Mouse (Mus musculus): ENCODE data around the gene Srsf2.
"Not testable (repeated sequence)": the region's sequence is repeated elsewhere in the genome, so short reads cannot be mapped to it uniquely, and the experiment has no call there.

Srsf2 gene

DNA sequence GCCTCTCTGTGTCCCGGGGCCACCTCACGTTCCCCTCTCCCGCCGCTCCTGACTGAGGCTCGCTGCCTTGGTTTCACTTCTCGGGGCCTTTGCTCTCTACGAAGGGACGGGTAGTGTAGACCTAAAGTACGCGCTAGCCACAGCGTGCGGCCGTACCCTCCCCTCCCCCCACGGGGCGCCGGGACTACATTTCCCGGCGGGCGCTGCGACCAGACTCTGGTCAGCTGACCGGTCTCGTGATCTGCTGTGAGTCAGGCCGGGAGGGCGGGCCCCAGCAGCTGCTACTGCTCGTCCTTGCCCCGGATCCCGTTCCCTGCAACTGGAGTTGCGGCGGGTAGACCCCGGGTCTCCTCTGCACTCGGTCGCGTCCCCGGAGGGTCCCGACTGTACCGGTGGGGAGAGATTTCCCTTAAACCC lies 626 bp upstream of the Srsf2 start:
- in situ Hi-C loops (cut with MboI, MseI), result no loop called here

DNA sequence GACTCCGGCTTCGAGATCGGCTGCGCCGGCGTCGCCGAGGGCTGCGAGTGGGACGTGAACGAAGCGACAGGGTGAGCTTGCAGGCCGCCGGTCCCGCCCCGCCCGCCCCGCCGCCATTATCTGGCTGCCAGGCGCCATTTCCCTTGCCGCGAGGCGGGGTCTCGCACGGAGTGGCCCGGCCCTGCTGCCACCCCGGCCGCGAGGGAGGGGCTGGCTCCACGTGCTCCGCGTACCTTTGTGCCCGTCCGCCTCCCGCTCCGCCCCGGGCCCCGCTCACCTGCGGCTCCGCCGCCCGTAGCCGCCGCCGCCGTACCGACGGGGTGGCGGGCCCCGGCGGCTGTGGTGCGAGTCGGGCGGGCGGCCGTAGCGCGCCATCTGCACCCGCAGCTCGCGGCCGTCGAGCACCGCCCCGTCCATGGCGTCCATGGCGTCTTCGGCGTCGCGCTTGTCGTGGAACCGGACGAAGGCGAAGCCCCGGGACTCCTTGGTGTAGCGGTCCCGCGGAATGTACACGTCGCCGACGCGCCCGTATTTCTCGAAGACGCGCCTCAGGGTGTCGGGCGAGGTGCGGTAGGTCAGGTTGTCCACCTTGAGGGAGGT lies 503 bp downstream of the Srsf2 start, which contains the start of gene Mfsd11:
Gene Mfsd11, plus strand, starts transcription at position 150 of the 600 bp plus-strand sequence.
- in situ Hi-C loops (cut with MboI, MseI), result no loop called here

DNA sequence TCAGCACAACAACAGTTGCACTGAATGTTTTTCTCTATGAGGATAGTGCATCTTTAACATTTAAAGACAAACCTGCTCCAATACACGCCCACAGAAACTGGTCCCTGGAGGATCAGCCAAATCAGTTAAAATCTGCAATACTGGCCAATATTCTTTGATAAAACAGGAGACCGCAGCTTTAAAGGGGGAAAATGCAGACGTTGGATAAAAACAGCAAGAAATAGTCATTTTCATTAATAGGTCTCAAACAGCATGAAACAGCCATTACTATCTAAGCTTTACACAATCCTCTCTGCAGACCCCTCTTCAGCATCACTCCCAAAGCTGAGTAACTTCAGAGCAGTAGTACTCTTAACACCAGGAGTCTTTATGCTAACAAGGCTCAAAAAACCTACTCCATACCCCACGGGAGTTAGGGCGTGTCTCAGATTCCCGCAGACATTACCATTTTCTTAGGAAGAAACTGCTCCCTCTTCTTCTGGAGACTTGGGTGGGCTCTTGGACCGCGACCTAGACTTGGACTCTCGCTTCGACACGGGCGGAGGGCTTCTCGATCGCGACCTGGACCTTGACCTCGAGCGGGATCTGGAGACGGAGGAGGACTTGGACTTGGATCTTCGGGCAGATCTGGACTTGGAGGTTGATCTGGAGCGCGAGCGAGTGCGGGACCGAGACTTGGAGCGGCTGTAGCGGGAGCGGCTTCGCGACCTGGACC lies 1.2 kb downstream of the Srsf2 start:
- in situ Hi-C loops (cut with MboI, MseI), result no loop called here

DNA sequence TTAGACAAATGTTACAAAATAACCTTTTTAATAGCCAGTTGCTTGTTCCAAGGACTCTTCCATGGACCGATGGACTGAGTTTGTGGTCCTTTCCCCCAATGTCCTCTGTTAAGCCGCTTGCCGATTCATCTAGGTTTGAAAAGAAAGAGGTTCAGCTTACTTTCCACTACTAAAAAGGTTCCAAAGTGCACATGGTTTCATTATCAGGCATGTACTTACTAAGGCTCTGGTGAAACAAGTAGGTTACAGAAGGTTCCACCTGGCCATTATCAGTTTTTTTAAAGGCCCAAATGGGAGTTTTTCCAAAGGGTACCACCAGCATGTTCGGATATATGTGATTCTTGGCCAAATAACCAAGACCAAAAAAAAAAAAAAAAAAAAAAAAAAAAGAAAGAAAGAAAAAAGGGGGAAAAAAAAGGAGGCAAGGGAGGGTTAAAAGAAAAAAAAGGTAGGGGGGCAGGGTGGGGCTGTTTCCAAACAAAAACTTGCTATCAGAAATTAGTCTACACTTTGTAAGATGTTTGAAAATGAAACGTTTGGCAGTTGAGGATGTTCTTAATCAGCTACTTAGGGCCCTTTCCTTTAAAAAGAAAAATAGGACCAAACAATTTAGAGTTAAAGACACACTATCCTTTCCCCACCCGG lies 1.9 kb downstream of the Srsf2 start:
- in situ Hi-C loops (cut with MboI, MseI), result no loop called here

DNA sequence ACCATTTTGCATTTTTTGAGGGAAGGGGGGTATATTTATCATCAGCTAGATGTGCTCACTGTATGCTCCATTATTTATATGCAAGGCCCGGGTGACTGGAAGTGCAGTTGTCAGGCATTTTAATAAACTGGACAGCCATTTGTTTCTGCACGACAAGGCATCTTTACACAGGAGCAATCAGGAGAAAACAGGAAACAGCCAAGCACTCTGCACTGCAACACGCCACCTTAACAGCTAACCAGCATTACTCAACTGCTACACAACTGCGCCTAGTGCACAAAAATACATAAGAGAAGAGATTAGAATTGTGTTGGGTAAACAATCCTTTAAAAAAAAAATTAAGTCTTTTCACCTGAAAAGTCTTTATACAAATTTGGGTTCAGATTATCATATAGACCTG lies 2.8 kb downstream of the Srsf2 start:
- in situ Hi-C loops (cut with MboI, MseI), result no loop called here

DNA sequence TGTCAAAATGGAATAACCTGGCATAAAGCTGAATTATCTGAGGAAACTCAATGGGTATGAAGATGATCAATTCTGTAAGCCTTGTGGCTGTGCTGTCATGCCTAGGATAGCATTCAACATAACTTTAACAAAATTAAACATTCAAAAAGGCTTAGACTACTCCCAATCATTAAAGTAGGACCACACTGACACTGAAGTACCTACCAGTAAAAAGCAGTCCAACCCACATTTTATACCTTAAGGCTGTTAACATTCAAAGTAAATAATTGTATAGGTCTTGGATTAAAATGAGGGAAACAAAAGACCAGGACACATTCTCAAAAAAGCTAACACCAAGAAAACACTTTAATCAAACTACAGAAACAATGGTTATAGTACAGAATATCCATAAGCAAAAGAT lies 3.3 kb downstream of the Srsf2 start:
- in situ Hi-C loops (cut with MboI, MseI), result no loop called here

DNA sequence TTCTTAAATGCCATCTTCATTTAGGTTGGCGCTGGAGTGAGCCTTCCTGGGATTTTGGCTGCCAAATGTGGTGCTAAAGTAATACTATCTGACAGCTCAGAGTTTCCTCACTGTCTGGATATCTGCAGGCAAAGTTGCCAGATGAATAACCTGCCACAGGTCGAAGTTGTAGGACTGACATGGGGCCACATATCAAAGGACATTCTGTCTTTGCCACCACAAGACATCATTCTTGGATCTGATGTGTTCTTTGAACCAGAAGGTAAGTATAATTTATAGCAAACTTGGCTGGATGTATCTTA lies 4.1 kb downstream of the Srsf2 start:
- in situ Hi-C loops (cut with MboI, MseI), result not testable (repeated sequence)

DNA sequence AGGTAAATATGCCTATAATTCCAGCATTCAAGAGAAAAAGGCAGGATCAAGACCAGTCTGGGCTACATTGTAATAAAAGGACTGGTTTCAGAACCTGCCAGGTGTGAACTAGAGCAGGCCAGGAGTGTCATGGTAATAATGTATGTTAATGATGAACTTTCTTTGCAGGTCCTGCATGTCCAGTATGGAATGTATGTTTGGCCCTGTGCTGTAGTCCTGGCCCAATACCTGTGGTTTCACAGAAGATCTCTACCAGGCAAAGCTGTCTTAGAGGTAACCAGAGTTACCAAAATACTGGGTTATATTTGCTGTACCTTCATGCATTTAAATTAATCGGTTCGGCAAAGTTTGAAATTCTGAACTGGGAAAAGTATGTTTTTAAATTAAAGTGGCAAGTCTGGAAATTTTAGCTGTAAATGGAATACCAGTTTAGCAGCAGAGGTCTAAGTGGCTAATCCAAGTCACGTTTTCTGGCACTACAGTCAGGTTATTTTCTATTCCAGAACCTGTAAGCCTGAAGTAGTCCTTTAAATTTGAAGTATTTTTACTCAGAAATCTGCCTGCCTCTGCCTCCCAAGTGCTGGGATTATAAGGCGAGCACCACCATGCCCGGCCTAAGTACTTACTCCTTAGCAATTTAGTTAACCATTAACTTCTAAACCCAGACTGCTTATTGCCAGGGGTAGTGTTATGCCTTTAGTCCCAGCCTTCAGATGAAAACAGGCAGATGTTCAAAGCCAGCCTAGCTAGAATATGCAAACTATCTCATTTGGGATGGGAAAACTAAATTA lies 4.6 kb downstream of the Srsf2 start:
- in situ Hi-C loops (cut with MboI, MseI), result no loop called here

DNA sequence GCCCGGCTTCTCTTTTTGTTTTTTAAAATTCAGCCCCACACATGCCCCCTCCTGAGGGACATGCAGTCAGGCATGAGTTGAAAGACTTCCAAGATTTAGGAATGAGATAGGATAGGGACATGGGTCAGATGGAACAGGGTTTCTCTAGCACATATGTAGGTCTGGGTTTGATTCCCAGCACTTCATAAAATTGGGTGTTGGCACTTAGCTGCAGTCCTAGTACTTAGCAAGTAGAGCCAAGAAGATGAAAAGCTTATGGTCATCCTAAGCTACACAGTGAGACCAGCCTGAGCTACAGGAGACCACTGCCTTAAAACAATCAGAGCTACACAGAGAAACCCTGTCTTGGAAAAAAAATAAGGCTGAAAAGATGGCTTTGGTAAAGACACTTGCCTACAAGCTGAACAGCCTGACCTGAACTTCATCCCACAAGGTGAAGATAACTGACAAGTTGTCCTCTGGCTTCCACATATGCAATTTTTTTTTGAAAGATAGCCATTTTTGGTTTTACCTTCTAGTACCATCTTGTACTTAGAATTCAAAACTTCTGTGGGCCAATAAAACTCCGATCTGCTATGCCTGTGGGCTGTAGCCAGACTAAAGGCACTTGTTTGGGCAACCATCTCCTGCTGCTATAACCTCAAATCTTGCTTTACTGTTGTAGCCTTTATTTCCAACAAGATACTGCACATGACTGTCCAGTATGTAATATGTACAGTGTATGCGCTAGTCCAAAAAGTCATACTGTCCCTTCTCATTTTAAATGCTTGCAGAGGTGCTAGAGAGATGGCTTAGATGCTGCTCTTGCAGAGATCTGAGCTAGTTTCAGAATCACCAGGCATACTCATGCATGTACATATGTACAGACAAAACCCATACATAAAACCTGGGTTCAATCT lies 5.5 kb downstream of the Srsf2 start:
- in situ Hi-C loops (cut with MboI, MseI), result no loop called here

DNA sequence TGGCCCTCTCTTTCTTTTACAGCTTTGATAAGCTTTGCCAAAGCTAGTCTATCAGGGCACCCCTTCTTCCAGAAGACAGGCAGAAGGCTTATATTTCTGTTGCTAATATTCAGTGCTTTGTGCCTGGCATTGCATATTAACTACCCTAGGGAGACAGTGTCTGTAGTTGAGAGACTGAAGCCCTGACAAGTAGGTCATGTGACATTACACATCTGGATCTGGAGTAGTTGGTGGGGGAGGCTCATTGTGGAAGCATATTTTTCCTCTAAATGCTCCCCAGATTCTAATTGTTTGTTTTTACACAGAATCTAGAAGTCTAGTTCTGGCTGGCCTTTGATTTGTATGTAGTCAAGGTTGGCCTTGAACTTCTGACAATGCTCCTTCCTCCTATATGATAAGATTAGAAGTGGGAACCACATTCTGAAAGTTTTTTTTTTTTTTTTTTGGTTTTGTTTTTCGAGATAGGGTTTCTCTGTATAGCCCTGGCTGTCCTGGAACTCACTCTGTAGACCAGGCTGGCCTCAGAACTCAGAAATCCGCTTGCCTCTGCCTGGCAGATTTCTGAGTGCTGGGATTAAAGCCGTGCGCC lies 6.2 kb downstream of the Srsf2 start:
- in situ Hi-C loops (cut with MboI, MseI), result no loop called here

DNA sequence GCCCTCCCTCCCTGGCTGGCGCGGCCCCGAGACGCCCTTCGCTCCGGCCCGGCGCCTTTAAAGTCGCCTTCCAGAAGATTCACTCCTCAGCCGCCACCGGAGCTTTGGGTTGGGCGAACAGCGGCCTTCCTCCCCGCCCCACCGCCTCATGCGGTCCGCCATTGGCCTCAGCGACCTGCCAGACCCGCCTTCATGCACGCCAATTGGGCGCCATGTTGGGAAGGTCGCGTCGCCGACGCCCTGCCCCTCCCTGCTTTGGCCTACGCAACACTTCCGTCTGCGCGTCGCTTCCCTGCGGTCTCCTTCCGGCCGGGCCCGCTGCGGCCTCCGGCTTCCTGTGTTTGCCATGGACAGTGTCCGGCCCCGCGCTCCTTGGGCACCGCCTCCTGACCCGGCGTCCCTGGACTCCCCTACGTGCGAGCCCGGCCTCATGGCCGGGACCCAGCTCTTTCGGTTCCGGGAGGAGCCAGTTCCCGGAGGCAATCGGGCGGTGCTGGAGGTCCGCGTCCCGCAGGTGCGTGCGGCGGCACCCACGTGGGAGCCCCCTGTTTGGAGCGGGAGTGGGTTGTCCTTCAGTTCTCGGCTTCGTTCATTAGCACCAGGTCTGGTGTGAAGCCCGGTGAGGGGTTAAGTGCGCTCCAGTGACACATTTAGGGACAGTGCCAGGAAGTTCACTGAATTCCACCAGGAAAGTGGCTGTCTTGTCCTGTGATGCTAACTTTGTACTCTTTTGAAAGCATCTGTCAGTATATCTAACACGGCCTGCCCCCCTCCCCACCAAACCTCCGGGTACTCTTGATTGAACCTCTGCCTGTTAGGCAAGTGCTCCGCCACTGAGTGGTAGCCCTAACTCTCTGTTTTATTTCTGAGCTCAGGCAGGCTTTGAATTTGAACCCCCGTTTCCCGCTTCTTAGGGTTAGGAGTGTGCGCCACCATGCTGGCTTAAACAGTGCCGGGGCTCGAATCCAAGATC lies 9.3 kb downstream of the Srsf2 start, which contains the start of the genes Mettl23 and Jmjd6:
Gene Mettl23, plus strand, starts transcription at position 18 of the 973 bp plus-strand sequence.
Gene Jmjd6, minus strand, starts transcription at position 189 of the 973 bp plus-strand sequence.
- in situ Hi-C loops (cut with MboI, MseI), result no loop called here

DNA sequence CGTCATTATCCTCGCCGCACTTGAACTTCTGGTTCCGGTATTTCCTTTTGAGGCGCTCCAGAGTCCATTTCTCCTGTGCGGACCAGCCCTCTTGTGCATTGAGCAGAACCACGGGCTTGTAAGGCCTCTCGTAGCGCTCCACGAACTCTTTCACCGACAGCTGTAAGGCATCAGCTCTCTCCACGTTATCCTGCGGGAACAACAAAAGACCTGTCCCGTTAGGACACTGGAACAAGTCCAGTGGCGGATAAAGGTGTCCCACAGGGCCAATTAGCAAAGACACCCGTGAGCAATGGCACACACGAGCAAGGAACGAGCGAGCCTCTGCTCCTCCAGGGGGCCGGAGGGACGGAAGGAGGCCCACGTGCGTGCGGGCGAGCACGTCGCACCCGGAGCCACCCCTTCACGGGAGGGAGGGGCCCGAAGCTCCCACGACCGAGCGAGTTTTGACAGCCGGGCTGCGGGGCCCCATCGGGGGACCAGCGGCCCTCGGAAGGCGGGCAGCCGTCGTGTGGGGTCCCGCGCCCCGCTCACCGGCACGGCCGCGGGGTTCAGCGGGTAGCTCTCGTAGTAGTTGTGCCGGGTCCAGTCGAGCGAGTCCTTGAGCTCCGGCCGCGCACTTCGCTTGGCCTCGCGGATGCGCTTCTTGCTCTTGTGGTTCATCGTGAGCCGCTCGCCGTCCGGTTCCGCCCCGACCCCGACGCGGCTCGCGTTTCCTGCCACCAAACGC lies 10.2 kb downstream of the Srsf2 start:
- in situ Hi-C loops (cut with MboI, MseI), result no loop called here

DNA sequence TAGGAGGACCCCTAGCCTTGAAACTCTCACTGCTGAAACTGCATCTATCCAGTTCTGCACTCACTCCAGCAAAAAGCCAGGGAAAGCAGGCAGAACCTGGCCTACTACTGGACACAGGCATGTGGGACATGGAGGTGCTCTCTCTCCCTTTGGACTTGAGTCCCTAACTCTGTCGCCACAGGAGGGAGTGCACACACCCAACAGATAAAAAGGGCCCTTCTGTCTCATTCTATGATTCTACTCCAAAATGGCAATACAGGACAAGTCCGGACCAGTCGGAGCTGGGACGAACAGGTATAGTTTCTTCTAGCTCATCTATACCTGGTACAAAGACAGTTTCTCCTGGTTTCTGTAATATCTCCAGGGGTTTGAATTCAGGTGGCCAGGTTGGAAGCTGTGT lies 12.1 kb downstream of the Srsf2 start:
- in situ Hi-C loops (cut with MboI, MseI), result no loop called here

DNA sequence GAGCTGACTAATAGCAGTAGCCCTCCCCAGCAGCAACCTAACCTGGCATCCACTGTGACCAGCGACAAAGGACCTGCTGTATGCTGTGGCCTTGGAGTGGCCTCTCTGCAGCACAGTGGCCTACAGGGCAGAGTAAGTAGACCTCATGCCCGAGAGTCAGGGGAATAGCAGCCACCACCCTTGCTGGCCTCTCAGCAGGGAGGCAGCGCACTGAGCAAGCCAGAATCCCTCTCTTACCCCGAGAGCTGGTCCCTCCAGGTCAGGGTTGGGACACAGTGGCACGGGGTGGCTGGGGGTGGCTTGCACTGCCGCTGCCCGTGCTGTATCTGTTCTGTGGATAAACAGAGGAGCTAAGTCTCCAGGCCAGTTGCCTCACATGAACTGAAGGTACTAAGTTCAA lies 13.3 kb downstream of the Srsf2 start:
- in situ Hi-C loops (cut with MboI, MseI), result no loop called here

DNA sequence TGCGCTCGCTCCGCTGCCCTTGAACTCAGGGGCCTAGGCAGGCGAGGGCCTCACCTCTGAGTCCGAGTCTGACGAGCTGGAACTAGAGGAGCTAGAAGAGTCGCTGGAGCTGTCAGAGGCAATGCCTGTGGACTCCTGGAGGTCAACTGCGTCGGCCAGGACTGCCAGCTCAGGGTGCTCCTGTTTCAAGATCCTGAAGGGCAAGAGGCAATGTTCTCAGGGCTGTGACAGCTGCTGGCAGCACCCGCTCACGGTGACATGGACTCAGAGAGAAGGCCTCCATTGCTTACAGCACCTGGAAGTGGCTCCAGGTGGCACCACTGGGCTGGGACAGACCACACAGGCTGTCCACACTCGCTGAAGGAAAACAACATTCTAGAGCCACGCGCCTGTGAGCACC lies 14.0 kb downstream of the Srsf2 start:
- in situ Hi-C loops (cut with MboI, MseI), result no loop called here

DNA sequence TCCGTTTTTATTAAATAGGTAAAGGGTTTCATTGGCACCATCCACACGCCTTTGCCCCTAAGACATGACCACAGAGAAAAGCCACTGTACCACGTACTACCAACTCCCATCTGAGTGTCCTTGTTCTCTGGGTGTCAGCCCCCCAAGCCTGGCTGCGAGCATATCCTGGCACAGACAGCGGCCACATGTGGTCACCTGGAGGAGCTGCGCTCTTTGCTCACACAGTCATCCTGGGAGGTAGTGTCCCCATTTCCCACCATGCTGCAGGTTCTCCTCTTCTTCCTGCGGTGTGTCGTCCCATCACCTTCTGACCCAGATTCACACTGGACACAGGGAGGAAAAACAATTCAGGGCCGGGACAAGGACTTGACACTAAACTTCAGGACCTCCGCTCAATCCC lies 15.5 kb downstream of the Srsf2 start:
- in situ Hi-C loops (cut with MboI, MseI), result no loop called here

DNA sequence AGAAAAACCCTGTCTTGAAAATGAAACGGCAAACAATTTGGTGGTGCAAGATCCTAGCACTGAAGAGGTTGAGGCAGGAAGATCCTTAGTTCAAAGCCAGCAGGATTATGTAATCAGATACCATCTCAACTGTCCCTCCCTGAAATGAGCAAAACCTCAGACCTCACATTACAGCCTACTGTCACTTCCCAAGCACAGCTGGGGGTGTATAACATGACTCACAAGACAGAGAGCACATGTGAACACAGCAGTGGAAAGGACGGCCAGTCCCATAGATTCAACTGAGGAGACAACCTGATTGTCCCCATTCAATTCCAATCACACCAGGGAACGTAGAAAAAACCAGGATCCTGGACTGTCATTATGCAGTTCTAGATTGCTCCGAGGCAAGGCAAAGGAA lies 16.6 kb downstream of the Srsf2 start:
- in situ Hi-C loops (cut with MboI, MseI), result no loop called here

DNA sequence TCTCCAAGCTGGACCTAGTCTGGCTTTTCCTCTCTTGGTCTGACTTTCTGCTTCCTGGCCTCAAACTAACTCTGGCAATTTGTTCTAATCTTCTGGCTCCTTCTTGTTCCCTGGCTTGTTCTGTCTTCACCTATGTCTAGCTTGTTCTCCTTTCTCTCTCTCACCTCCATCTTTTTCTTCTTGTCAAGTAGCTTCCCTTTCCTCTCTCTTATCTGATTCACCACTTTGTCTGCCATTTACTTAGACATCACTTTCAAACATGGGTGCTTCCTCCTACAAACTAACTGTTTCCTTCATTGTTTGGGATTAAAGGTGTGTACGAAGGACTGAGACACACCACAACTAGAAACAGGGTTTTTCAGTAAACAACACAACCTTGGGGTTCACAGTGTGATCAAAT lies 17.9 kb downstream of the Srsf2 start:
- in situ Hi-C loops (cut with MboI, MseI), result no loop called here

DNA sequence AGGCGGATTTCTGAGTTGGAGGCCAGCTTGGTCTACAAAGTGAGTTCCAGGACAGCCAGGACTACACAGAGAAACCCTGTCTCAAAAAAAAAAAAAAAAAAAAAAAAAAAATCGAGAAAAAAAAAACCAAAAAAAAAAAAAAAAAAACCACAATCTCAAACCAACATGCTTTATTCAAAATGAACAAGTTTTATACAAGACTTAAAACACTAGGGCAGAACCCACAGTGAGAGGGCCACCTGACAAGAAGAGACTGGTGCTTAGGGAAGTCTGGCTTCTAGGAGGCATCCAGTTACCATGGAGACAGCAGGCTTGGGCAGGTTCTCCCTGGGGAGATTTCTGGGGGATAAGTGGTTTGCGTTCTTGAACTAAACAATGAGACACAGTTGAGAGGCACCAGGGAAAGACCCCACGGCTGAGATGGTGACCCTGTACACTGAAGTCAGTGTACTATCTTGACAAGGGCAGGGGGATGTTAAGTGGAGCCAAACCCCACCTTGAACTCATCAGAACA lies 20.7 kb downstream of the Srsf2 start:
- in situ Hi-C loops (cut with MboI, MseI), result no loop called here

Measured in T-helper 1 cell (primary cell).